Mouse (Mus musculus) CD8-positive naive resting alpha-beta T cell, adult 2 months (primary cell): Measurements from ENCODE around the gene AC141477.1.
A peak's percentile ranks its signal among the peaks of the same experiment; 100 is the strongest.

Experiments
- DNase-seq, 2 experiments: peaks; one replicate each; pipeline ENCODE4 v3.0.0; 2022; ENCODE audit warnings: low read depth in 2 of 2, low spot score in 2 of 2

Gene AC141477.1

DNA sequence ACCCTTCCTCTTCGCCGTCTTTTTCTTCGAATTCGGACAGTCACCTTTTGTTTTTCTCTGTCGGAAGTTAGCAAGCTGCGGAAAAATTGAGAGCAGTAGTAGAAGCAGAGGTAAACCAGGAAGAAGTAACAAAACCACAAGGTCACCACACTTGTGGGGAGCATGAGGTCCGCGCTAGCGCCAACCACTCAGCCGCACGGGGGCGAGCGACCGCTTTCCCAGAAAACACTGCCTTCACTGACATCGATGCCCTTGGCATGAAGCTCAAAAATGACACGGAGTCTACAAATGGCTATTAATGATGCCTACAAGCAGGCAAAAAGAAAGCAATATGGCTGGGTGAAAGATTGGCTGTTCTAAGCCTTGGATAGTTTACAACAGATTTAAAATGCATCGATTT, at the start of gene AC141477.1:
Gene AC141477.1 (minus strand): TSS at position 164 of the 400 bp plus-strand sequence.
- no peak for DNase-seq

DNA sequence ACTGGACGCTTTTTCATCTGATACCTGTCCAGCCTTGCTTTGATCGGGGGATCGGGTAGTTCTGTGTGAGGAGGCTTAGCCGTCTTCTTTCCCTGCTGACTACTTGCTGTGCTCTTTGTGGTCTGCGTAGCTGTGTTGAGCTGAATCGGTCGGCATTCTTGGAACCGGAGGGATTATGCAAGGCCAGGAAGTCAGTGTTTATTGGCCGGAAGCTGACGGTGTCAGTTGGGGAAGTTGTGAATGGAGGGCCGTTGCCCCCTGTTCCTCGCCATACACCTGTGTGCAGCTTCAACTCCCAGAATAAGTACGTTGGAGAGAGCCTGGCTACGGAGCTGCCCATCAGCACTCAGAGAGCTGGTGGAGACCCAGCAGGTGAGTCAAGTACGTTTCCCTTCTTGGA, 49.0 kb upstream of the AC141477.1 start:
- DNase-seq = no peak

DNA sequence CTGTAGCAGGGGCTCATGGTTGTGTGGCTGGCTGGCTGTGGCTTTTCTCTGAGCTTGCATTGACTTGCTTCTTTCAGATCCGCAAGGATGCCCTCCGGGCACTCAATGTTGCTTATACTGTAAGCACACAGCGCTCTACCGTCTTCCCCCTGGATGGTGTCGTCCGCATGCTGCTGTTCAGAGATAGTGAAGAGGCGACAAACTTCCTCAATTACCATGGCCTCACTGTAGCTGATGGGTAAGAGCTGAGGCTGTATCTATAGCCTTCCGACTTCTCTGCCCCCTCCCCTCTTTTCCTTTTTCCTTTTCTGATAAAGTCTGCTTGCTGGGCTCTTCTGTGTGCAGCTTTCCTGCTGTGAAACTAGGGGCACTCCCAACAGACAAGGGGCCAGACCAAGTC, 48.0 kb upstream of the AC141477.1 start:
- DNase-seq = no peak

GRCm38 (mm10) chr10:76486302-76486701, 46.1 kb upstream of the AC141477.1 start:
- DNase-seq = no peak

DNA sequence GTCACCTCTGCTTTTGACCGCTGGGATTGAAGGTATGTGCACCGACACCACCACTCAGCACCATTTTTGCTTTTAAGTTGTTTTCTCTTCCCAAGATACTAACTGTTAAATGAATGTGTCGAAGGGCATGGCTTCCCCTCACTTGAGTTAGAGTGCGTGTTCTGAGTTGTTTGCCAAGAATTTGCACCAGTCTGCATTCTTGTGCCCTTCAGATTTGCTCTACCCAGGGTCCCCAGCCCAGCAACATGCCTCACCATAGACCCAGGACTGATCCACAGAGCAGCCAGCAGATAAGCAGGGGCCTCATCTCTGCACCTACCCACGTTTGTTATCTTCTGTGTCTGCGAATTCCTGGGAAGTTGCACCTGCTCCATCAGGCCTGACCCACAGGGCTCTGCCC, 41.2 kb upstream of the AC141477.1 start:
- DNase-seq = no peak

GRCm38 (mm10) chr10:76480851-76481250, 40.6 kb upstream of the AC141477.1 start:
- no peak for DNase-seq

DNA sequence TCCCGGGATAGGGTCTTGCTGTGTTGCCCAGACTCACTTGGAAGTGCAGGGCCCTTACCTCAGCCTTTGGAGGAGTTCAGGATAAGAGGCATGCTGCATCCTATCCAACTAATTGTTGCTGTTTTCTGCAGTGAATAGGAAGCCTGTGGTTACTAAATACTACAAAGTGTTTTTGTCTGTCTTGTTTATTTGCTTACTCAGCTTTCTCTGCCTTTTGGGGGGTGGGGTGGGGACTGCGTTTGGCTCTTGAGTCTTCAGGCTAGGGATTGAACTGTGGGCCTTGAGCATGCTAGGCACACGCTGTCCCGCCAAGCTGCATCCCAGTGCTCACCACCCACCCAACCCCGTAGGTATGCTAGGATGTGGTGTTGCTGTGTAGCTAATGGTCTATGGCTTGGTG, 33.5 kb upstream of the AC141477.1 start:
- no peak for DNase-seq

DNA sequence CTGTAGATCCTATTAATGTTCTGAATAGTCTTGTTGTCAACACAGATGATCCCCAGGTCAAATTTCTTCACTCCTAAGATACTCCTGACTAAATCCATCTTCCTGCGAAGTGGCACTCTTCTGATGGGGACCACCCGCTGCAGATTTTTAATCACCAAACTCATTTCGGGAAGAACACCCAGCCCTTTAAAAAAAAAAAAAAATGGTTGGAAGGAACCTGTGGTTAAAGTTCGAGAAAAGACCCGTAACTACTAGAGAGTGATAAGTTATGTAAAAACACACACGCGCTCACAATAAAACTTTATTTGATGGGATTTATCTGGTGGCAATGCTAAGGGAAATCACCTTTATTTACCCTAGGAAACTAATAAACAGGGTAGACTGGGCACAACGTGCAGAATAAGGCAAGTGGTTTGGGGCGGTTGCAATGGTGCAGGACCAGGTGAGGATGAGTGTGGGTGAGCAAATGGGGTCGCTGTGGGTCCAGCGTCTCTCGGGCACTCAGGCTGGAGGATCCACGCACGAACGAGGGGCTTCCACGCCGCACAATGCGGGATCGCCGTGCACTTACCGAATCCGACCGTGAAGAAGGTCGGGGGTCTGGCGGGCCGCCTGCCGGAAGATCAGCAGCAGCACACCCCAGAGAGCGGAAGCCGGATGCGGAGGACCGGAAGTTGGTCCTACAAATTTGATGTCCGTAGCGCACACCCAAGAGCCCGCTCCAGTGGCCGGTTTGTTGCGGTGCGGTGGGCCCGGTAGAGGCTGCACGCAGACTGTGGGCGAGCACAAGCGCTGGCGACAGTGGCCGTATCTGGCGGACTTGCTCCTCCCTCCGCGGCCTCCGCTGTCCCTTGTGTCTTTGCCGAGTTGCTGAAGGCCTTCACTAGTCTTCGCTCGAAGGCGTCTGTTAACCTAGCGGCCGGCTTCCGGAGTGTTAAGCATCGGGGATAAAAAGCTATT, 28.2 kb upstream of the AC141477.1 start, which contains the start of the genes Mcm3ap and Ybey:
Gene Mcm3ap (plus strand): TSS at position 725 of the 960 bp plus-strand sequence.
Gene Ybey (minus strand): TSS at position 912 of the 960 bp plus-strand sequence.
- DNase-seq = peak; percentile 80 to 84

DNA sequence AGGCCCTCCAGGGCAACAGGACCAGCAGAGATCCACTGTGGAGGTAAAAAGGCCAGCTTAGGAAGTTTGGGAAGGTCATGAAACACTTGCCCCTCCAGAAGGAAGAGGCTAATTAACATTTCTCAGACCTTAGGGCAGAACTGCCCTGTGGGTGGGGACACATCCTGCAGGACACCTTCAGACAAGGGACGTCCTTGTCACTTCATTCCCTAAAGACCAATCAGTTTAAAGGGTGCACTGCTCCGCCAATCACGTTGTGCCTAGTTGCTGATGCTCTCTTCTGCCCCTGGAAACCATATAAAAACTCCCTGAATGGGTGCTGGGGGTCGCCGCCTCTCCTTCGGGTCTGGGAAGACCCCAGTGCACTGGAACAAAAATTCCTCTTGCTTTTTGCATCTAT, 22.5 kb upstream of the AC141477.1 start:
- DNase-seq = no peak

GRCm38 (mm10) chr10:76462312-76462711, 22.1 kb upstream of the AC141477.1 start:
- DNase-seq = no peak

GRCm38 (mm10) chr10:76461255-76461654, 21.0 kb upstream of the AC141477.1 start:
- DNase-seq = no peak

GRCm38 (mm10) chr10:76455289-76455688, 15.0 kb upstream of the AC141477.1 start:
- DNase-seq = peak; percentile 38 to 55

DNA sequence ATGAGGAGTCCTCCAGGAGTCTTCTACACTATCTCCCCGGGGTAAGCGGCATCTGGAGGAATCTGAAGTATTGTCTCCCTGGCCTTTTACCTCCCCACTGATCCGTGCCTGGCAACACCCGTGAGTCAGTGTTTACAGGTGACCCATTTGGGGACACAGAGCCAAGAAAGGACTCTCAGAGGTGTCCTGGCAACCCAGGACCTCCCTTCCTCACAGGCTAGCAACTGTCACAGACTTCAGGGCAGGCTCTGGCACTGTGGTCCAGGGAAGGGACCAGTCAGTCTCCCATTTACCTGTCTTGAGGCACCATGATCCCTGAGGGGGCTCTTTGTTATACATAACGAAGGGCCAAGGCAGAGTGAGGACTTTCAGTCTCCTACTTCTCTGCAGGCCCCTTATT, 8.6 kb upstream of the AC141477.1 start, which contains the start of gene 2610028H24Rik:
Gene 2610028H24Rik (plus strand): TSS at position 231 of the 400 bp plus-strand sequence.
- no peak for DNase-seq

DNA sequence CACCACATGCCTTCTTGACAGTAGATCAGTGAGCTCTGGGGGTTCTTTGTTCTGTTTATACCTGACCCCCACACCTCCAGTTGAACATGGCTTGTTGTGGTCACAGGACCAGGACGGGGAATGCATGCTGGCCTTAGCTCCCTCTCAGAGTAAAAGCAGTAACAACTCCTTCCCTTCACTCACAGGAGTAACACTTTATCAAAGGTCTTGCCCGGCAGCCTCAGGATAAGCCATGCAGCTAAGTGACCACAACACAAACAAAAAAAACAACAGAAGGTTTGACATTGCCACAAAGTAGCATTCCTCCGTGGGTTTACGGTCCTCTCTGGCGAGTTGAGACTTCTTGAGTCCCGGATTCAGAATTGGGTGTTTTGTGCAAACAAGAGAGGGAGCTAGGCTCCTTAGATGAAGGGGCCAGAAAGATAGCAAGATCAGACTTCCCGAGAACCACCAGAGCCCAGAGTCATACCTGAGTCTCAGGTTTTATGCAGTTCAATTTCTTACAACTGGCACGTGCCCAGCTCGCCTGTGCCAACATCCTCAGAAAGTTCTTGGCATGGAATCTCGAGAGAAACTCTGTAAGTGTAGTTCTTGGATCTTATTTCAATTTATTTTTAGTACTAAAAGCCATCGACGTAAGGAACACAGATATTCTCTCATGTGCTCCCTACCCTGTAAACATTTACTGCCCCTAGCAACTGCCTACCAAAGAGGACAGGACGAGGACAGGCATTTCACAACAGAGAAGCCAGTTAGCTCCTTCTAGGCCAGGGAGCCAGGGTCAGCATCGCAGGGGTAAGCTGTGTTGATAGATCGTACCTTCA, 7.4 kb upstream of the AC141477.1 start:
- DNase-seq = no peak

- DNase-seq = no peak
Observed at GRCm38 (mm10) chr10:76445996-76446681, 5.9 kb upstream of the AC141477.1 start.

- DNase-seq = peak; percentile 93 to 96
Observed at GRCm38 (mm10) chr10:76442178-76443088, 2.2 kb upstream of the AC141477.1 start, which contains the start of gene Pcnt. Gene Pcnt, minus strand, starts transcription at chr10:76442786.

DNA sequence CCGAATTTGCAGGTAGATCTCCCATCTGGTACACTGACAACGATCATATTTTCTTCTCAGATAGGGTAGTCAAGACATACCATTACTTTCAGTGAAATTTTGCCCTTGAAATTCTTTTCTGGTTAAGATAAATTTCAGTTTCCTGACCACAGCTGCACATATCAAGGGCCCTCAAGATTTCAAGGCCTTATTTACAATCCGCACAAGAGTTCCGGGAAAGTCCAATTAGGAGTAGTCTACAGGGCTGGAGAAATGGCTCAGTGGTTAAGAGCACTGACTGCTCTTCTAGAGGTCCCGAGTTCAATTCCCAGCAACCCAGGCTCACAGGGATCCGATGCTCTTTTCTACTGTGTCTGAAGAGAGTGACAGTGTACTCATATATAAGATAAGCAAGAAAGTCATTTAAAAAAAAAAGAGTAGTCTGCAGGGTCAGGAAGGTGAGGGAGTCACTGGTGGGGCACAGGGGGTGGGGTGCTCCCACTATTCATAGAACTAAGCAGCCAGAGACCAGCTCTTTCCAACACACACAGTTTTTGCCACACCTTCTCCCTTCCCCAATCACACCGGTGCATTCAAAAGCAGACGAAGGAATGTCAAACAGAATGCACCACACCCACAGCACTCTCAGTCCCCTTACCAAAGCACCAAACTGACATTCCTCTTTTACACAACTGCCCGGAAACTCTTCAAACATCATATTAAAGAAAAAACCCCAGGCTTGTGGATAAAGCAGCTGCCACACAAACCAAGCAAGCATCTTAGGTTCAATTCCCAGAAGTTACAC, 945 bp downstream of the AC141477.1 start:
- no peak for DNase-seq

- DNase-seq = no peak
Observed at GRCm38 (mm10) chr10:76433925-76434324, 6.3 kb downstream of the AC141477.1 start.

GRCm38 (mm10) chr10:76425674-76426073, 14.6 kb downstream of the AC141477.1 start:
- no peak for DNase-seq
